Mouse (Mus musculus): ENCODE measurements at regions not wholly inside any gene's neighbourhood (a gene's known extent, or its start where the extent isn't known, plus 50 kb on each side); places are given as distances from the start of the nearest gene placed in this dataset.
A peak's percentile ranks its signal among the peaks of the same experiment; 100 is the strongest.

DNA sequence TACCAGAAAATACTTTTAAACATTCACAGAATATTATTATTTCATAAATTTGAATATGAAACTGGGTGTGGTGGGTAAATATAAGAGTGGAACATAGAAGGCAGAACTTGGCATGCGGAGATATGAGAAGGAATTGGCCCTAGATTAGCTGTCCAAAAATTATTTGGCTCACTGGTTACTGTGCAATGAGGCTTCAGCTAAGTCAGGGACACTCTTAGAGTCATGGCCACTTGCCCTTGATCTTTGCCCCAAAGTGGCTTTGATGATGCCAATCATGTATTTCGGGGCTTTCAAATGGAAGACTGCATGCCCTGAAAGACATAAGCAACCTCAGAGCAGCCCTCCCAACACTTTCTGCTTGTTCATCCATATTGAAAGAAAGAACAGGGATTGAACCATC, 76.9 kb downstream of the Pxdc1 start:
- no peak for DNase-seq

DNA sequence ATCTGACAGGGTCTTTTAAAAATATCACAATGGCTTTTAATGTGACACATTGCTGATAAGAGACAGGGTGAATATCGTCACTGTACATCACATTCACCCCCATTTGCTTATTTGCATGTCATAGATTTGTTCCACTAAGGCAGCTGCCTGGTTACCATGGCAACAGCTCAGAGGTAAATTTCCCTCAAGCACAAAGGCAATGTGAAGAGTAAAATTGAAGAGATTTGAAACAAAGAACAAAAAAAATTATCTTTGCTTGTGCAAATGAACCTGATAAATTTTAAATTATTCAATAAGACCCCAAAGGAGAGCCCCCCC, 77.3 kb downstream of the Pxdc1 start:
- no peak for DNase-seq

- peak; percentile 46 for DNase-seq
Measured at GRCm38 (mm10) chr13:34575179-34575996, 77.9 kb downstream of the Pxdc1 start.

- no peak for DNase-seq
Measured at GRCm38 (mm10) chr13:34569312-34569711, 84.0 kb downstream of the Pxdc1 start.

DNA sequence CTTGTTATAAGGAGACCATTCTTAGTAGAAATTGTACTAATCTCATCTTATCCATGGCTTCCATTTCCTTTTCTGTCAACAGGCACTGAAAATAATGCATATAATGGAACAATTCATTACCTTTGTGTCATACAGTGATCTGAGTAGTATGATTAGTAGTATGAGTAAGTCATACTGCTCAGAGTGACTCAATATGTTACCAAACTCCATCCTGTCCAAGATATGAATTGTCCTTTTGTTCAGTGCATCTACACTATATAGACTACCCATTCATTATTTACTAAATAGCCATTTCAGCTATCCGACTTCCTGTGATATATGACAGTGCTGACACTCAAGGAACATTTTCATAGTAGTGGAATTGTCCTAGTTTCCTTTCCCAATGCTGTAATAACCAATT, 86.6 kb downstream of the Pxdc1 start:
- DNase-seq: no peak

- DNase-seq: no peak
Measured at GRCm38 (mm10) chr13:34550130-34550884, 103.0 kb downstream of the Pxdc1 start.

DNA sequence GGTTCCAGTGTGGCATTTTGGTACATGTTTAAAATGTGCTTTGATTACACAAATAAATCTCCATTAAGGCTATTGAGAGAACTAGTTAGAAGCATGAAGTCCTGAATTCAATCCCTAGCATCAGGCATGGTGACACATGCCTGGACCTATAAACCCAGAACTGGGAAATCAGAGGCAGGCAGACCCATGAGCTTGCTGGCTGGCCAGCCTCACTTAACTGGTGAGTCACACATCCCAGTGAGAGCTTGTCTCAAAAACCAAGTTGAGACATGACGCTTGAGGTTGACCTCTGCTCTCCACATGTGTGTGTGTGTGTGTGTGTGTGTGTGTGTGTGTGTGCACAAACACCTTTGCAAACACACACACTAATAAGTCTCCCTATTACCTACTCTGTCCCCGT, 112.6 kb downstream of the Pxdc1 start:
- no peak for DNase-seq

DNA sequence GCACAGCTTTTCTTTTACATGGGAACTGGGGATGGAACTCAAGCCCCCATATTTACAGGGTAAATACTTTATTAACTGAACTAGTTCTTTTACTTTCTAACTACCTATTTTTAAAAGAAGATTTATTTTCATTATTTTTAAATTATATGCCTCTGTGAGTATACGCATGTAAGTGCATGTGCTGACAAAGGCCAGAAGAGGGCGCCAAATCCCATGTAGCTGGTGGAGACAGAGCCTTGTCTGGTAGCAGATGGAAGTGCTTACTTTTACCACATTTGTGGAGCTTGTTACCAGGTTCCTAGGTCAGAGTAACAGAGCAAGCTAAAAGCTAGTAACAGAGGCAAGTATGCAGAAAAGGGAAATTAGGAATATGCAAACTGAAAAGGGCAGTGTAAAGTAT, 119.4 kb downstream of the Pxdc1 start:
- no peak for DNase-seq

DNA sequence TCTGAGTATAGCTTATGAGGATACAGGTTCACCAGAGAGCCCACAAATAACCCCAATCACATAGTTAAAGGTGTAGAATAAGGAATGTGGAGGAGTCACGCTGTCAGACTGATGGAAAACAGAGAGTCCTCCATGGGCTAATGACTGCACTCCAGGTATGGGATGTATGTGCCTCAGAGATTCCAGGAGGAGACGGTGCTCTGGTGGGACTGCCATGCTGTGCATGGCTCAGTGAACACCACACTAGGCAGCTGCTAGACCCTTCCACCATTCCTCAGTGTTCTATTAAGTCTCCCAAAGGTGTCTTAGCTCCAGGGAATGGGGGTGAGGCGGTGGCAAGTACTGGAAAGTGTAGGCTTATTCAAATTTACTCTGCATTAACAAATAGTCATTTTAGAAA, 142.0 kb downstream of the Pxdc1 start:
- DNase-seq: no peak

DNA sequence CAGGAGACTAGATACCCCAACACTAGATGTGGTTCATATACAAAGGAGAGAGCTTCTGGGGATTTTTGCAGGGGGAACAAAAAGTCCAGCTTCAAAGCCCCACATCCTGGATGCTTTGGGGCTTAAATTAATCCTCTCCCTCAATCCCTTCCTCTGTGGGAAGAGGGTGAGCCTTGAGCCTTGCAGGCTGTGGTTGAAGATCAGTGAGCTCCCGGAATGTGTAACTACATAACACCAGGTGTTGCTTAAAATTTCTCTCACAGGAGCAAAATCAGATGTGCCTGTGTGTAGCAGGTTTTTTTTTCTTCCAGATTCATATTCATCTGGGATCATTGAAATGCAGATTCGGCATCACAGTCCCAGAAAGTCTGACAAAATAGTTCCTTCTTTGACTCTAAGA, 146.1 kb downstream of the Pxdc1 start:
- DNase-seq: no peak

GRCm38 (mm10) chr13:34505861-34506260, 147.4 kb downstream of the Pxdc1 start:
- no peak for DNase-seq

GRCm38 (mm10) chr13:34504879-34505278, 148.4 kb downstream of the Pxdc1 start:
- DNase-seq: no peak

- no peak for DNase-seq
Measured at GRCm38 (mm10) chr13:34498910-34499309, 153.9 kb upstream of the Slc22a23 start.

DNA sequence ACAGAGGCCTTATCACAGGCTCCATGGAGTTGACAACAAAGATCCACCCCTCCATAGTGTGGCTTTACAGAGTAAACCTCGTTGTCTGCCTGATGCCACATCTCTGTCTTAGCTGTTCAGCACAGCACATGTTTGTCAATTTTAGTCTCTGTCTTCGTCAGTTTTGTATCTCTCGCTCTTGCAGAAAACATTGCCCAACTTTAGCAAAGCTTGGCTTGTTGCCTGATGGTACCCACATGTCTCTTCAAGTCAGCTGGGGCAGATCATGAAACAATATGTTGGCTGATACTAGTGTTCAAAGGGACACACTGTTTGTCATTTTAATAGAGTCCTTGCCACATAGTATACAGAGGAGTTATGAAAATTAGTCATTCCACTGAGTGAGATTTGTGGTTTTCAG, 152.7 kb upstream of the Slc22a23 start:
- no peak for DNase-seq

DNA sequence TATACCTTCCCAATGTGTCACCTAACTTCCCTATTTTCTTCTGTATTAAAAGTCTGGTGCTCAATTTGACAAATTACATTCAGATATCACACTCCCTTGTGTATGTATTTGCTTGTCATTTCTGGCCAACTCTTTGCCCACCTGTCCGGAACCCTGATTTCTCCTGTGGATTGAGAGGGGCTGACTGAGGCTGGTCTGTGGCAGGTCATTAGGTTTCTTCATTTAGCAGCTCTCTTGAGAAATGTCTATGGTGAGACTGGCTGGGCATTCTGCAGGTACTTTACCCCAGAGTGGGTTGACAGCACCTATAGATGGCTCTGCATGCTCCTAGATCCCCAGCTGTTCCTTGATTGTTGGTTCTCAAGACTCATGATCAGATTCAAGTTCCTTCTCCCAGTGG, 139.8 kb upstream of the Slc22a23 start:
- DNase-seq: no peak

DNA sequence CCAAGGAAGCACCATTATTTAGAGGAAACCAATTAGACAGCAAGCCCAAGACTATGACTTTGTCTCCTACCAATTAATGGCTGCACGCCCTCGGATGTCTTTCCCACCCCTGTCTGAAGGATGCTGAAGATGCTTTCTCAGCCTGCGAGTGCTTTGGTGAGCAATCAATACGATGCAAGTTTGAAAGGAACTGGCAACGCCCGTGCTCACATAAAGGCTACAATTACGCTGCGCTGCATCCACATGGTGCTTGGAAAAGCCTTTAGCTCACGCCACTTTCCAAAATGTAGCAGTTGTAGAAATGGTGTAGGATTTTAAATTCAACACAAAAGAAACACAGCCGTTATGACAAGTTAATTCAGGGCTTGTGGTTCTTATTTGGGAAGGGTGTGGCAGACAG, 136.5 kb upstream of the Slc22a23 start:
- no peak for DNase-seq

DNA sequence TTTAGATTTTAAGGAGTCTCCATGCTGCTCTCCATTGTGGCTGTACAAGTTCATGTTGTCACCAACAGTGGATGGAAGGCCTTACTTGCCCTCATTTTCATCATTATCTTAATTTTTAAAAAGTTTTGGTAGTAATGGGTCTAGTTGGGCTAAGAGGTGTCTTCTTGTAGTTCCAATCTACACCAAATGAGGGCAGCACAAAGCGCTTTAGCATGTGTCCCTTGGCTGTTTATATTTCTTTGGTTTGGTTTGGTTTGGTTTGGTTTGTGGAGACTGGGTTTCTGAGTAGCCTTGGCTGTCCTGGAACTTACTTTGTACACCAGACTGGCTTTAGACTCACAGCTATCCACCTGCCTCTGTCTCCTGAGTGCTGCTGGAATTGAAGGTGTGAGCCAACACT, 125.4 kb upstream of the Slc22a23 start:
- no peak for DNase-seq

GRCm38 (mm10) chr13:34469568-34469967, 124.6 kb upstream of the Slc22a23 start:
- DNase-seq: peak; percentile 66

GRCm38 (mm10) chr13:34468132-34468748, 123.3 kb upstream of the Slc22a23 start:
- DNase-seq: peak; percentile 24

DNA sequence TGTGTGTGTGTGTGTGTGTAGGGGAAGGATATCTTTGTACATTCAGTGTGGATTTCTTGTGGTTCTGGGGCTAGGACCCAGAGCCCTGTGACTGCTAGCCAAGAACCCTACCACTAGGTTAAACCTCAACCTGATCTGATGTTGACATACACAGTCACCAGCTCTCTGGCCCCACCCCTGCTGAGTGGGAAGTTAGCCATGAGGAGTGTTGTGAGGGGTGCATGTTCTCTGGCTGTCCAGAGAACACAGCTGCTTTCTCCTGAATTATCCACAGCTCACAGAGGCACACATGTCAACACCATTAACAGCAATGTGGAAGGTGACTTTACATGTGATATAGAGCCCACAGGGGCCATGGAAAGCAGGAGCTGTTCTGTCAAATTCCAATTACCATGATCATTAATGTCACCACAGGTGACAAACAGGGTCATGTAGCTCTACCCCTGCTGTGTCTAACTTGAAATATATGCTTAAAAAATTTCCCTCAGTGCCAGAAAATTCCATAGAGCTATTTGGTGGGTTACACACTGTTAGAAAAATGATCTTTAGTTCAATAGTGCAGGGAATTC, 121.0 kb upstream of the Slc22a23 start:
- DNase-seq: no peak

DNA sequence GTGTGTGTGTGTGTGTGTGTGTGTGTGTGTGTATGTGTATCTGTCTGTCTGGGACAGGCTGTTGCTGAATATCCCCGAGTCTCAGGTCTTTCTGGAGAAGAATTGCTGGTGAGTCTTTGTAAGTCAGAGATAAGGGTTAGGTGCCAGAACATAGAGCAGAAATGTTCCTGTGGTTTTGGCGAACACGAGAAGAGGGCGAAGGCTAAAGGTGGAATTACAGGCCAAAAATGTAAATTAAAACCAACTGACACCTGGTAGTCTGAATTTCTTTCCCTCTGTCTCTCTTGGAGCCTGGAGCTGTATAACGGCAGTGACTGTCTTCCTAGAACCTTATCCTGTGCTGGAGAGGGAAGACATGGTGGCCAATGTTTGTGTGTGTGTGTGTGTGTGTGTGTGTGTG, 120.5 kb upstream of the Slc22a23 start:
- DNase-seq: no peak

DNA sequence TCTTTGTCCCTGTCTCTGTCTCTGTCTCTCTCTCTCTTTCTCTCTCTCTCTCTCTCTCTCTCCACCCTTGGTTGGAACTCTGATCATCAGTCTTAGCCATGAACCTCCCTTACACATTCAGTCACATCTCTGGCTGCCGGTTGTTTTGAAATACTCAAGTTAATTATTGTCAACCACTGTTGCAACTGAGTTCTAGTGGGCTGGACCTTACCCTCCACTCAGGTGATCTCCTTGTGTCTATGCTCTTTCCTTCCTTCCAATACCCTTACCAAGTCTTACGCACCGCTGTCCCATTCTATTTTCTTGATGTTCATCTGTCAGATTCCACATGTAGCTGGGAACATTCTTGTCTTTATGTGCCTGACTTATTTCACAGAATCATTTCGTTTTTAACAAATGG, 119.2 kb upstream of the Slc22a23 start:
- DNase-seq: no peak

- DNase-seq: peak; percentile 15
Measured at GRCm38 (mm10) chr13:34462808-34463511, 118.0 kb upstream of the Slc22a23 start.
